Mouse (Mus musculus) hindlimb bud, embryonic 11.5 days (tissue): Measurements from ENCODE around the gene Nthl1.

ENCODE experiments used
- DNase-seq: peaks from one replicate; pipeline ENCODE4 v3.0.0-alpha.2; 2012; ENCODE audit warnings: low read depth, low spot score; ENCODE audit errors: extremely low spot score

Gene Nthl1

GRCm38 (mm10) chr17:24632167-24632812, at the start of gene Nthl1, which contains the start of gene Tsc2:
TSS of gene Nthl1 (plus strand) at chr17:24632680.
TSS of gene Tsc2 (minus strand) at chr17:24632630.
- DNase-seq: peak; percentile 70

GRCm38 (mm10) chr17:24583599-24584460, 48.6 kb upstream of the Nthl1 start:
- no peak for DNase-seq

GRCm38 (mm10) chr17:24584520-24584919, 48.0 kb upstream of the Nthl1 start:
- no peak for DNase-seq

GRCm38 (mm10) chr17:24586532-24586931, 45.9 kb upstream of the Nthl1 start:
- no peak for DNase-seq

- no peak for DNase-seq
Measured at GRCm38 (mm10) chr17:24590943-24591342, 41.5 kb upstream of the Nthl1 start.

- no peak for DNase-seq
Measured at GRCm38 (mm10) chr17:24591695-24592094, 40.8 kb upstream of the Nthl1 start.

GRCm38 (mm10) chr17:24593248-24593647, 39.2 kb upstream of the Nthl1 start:
- DNase-seq: no peak

- DNase-seq: no peak
Measured at GRCm38 (mm10) chr17:24593992-24594890, 38.2 kb upstream of the Nthl1 start.

- no peak for DNase-seq
Measured at GRCm38 (mm10) chr17:24595126-24596072, 37.1 kb upstream of the Nthl1 start.

- DNase-seq: no peak
Measured at GRCm38 (mm10) chr17:24596073-24596466, 36.4 kb upstream of the Nthl1 start.

GRCm38 (mm10) chr17:24596471-24597183, 35.9 kb upstream of the Nthl1 start:
- no peak for DNase-seq

GRCm38 (mm10) chr17:24597989-24598388, 34.5 kb upstream of the Nthl1 start:
- no peak for DNase-seq

GRCm38 (mm10) chr17:24600502-24600901, 32.0 kb upstream of the Nthl1 start:
- no peak for DNase-seq

- DNase-seq: no peak
Measured at GRCm38 (mm10) chr17:24603961-24604360, 28.5 kb upstream of the Nthl1 start.

- DNase-seq: no peak
Measured at GRCm38 (mm10) chr17:24604557-24604956, 27.9 kb upstream of the Nthl1 start.

GRCm38 (mm10) chr17:24608370-24608769, 24.1 kb upstream of the Nthl1 start:
- no peak for DNase-seq

GRCm38 (mm10) chr17:24608874-24609273, 23.6 kb upstream of the Nthl1 start:
- no peak for DNase-seq

- no peak for DNase-seq
Measured at GRCm38 (mm10) chr17:24610711-24611110, 21.8 kb upstream of the Nthl1 start.

GRCm38 (mm10) chr17:24617561-24618194, 14.8 kb upstream of the Nthl1 start:
- DNase-seq: no peak
